Mouse (Mus musculus) cerebellum, adult 11-12 months (tissue): ENCODE measurements around the gene Dhx32.
A peak's percentile ranks its signal among the peaks of the same experiment; 100 is the strongest.

Experiments used
- DNase-seq: peaks from one replicate; pipeline ENCODE4 v3.0.0; 2022

Dhx32 gene

DNA sequence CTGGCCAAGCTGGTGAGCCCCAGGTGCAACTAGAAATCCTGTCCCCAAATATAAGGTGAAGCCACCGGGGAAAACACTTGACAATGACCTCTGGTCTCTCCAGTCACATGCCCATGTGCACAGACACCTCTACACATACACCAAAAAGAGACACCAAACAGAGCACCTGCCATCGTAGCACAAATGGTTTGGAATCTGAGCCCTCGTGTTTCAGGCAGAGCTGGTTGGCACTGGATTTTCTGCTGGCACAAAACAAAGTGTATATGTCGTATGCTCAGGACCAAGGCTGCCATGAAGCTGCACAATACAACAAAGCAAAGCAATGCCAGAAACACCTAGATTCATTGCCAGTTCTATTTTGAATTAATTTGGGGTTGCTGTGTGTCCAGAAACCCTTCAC, 14.5 kb downstream of the Dhx32 start:
- DNase-seq = peak; percentile 41

DNA sequence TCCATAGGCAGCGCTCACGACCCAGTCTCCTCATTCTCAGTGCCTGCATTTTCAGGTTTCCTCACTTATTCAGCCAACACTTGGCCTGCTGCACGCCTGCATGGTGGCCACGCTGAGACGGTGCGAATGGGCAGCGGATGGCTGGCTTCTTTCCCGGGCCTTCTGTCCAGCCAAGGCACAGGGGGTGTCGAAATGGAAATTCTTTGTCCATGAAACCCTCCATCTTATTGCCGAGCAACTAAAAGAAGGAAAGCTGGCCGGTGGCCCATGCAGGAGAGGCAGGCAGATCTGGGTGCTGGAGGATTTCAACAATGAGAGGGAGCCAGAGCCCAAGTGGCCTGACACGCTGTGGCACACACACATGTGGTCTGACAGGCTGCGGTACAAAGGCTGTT, 16.7 kb downstream of the Dhx32 start:
- DNase-seq = peak; percentile 92

DNA sequence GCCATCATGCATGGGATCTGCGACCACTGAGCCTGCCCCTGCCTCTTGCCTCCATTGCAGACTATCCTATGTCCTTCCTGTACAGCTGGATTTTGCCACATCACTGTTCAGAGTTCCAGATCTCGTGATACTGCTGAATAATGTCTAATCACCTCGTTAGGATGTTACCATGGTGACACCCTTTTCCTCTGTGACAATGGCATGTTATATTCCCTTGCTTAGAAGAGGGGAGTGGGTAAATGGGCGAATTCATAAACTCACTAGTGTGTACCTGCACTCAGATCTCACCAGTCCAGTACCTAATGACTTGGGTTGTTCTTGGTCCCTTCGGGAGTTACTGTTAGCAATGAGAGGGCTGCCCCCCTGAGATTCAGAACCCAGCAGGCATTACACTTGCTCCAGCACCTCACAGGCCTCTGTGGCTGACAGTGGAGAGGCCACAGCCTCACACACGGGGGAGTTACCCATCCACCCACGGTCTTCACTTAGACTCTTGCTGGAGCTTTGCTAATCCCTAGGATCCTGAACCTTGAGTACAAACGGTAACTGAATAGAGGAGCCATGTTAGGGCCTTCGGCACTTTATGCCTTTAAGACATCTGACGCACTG, 17.2 kb downstream of the Dhx32 start:
- DNase-seq = no peak

DNA sequence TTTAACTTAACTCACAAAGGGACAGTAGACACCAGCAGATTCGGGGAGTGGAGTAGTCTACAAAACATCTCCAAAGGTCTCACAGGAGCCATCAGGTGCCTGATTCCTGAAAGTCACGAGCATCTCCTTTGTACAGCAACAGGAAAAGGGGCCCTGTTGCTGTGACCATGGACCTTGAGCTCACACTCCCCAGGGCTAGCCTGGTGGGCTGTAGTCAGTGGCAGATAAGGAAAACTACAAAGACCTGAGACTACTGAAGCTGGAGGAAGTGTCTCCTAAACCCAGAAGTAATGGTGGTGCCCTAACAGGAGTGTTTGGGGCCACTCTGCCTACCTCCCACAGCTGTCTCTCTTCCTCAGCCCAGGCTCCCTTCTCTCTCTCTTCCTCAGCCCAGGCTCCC, 18.1 kb downstream of the Dhx32 start:
- DNase-seq = no peak

DNA sequence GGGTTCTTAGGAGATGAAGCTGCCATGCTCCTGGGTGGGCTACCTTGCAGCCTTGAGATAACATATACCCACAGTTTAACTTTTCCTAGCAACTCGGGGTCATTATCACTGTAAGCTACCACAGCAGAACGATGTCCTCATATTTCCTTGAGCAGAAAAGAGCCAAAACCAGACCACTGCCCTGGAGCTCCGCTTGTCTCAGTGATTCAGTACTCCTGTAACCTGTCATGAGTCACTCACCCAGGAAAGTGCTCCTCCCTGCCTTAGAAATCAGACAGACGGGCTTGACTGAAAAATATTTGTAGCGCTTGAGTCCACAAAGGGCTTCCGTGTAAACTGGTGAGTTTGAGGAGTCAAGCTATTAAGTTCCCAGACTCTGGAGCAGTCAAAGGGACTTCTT, 19.8 kb downstream of the Dhx32 start:
- DNase-seq = no peak

DNA sequence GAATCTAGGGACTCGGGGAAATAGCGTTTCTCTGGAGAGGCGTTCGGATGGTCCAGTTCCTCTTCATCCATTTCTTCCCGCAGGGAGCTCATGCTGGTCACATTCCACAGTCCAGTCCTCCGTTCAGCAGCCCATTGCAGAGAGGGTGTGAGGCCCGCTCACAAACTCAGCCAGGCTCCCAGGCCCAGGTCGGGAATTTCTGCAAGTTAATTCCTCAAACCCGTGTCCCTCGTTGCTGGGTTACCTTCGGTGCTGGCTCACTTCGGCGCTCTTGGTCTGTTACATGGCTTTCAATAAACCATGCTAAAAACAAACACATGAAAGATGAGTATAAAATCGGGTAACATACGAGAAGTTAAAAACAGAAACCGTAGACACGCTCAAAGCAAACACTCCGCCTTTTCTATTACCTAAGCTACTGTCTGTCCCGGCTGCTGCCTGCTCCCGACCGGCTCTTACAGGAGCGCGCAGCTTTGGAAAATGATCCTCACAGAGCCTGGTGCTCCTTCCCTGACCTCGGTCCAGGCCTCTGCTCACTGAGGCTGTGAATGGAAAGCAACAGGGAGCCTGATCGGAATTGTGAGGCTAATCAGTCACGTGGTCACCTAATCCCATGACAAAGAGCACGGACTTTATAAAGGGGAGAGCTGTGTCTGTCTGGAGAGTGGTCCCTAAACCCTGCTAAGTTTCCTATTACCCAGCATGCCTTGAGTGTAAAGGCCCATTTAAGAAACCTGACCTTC, 22.7 kb downstream of the Dhx32 start:
- no peak for DNase-seq

DNA sequence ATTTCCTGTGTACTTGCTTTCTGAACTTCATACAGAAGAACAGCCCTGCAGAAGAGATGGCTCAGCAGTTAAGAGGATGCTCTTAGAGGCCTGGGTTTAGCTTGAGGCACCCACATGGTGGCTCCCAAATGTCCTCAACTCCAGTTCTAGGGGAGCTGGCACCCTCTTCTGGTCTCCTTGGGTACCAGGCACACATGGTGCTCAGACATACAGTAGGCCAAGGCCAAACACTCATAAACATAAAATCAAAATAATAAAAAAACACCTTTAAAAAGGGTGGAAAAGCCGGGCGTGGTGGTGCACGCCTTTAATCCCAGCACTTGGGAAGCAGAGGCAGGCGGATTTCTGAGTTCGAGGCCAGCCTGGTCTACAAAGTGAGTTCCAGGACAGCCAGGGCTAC, 23.8 kb downstream of the Dhx32 start:
- no peak for DNase-seq

DNA sequence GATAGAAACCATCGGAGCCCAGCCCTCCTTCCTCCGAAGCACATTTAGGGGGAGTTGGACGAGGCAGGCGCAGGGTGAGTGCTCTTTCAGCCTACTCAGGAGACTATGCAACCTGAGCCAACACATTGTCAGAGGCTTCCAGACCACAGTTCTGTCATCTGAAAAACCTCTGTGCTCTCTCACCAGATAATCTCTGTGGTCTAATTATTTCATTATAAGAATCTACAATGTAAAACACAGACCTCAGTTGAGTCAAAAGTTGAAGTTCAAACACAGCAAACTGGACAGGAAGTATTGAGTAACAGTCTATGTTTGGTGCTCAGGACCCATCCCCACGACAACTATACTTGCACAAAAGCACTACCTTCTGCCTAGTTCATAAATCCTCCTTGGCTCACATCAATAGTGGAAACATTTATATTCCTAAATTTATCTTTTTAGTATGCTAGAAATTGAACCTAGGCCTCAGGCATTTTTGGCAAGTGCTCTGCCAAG, 24.5 kb downstream of the Dhx32 start:
- DNase-seq = no peak

DNA sequence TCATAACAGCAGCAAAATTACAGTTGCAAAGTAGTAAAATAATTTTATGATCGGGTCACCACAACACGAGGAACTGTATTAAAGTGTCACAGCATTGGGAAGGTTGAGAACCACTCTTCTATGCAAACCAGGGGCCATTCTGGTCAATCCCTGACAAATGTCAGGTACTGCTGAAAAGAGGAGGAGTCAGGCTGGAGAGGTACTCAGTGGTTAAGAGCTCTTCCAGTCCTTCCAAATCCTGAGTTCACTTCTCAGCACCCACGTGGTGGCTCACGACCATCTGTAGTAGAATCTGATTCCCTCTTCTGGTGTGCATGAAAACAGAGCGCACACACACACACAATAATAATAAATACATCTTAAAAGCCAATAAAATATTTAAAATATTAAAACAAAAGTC, 31.4 kb downstream of the Dhx32 start:
- DNase-seq = no peak

DNA sequence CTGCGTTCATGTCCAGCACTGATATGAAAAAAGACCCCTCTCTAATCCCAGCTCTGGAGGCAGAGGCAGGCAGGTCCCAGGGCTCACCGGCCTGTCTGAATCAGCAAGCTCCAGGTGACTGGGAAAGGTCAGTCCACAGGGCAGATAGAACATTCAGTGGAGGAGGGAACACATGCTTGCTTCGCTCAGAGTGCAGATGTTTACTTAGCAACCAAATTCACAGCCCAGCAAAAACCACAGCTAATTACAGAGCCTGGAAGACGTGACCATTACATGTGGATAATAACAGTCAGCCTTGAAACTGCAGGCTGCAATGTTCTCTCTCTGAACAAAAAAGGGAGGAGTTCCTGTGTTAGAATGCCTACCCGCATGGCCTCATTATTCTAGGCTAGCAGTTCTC, 31.9 kb downstream of the Dhx32 start:
- DNase-seq = no peak

DNA sequence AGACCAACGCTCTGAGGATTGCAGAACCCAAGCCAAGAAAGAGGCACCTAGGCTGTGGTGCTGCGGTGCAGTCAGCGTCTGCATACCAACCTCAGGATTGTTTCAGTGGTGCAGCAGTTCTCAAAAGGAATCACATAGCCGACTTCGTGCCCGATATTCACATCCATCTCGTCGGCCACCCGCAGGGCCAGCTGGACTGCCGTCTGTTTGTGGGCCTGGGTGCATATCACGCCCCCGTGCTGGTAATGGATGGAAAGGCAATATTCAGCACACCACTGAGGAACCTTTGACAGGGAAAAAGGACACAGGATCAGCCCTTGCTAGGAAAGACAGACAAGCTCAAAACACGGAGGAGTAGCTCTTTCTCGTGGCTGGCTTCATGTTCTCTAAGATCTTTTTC, 33.8 kb downstream of the Dhx32 start:
- no peak for DNase-seq

DNA sequence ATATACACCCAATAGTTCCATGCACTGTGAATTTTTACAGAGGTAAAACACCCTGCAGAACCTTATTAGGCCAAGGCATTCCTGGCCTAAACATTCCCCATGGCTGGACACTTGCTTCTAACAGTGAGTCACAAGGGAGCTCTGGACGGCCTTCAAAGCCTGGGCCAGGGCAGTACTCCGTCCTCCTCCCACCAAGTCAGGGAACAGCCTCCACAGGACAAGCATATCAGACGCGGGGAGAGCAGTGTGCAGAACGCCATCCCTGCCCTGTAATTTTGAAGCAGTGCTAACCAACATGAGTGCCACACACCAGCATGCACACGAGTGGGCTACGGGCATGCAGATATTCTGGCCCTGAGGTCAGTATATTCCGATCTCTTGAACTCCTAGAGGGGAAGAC, 35.2 kb downstream of the Dhx32 start:
- no peak for DNase-seq

DNA sequence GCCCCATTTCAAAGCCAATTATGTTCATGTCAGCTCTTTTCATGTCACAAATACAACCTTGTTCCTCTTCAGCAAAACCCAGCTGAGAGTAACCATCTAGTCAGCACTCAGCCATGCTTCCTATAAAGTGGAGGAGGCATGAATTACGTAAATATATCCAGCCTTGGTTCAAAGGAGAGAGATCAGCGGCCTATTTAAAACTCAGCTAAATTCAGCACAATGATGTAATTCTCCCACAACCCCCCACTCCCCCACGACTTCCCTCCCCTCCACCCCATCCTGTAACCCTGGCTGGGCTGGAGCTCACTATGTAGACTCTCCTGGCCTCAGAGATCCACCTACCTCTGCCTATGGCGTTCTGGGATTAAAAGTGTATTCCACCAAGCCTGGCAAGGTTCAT, 37.8 kb downstream of the Dhx32 start:
- no peak for DNase-seq

DNA sequence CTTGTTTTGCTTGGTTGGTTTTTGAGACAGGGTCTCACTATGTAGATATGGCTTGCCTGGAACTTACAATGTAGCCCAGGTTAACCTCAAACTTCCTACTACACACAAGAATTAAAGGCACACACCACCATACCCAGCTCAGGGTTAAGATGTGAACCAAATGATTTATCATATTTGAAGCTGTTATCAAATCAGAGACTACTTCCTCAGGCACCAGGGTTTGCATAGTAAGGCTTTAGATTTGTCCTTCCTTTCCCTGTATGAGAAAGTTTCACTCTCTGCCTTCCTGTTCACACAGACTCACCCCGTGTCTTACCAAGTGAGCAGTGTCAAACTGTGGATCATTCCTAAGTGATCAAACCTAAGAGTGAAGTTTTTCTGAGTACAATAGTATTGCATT, 38.3 kb downstream of the Dhx32 start:
- DNase-seq = no peak

DNA sequence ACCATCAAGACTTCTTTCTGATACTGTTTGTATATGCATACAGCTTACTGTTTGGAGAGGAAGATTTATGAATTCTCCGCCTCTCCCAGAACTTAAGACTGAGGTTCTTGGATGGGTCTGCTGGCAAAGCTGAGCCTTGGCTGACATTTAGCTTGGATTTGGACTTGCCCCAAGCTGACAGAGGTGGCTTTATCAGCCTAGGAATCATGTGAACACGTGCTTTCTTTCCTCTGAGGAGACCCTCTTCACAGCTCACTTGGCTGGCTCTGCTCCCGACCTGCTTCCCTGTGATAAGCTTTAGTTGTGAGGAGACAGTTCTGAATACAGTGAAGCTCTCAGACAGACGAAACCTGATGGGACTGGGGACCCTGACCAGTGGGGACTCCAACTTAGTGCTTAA, 38.9 kb downstream of the Dhx32 start:
- no peak for DNase-seq

DNA sequence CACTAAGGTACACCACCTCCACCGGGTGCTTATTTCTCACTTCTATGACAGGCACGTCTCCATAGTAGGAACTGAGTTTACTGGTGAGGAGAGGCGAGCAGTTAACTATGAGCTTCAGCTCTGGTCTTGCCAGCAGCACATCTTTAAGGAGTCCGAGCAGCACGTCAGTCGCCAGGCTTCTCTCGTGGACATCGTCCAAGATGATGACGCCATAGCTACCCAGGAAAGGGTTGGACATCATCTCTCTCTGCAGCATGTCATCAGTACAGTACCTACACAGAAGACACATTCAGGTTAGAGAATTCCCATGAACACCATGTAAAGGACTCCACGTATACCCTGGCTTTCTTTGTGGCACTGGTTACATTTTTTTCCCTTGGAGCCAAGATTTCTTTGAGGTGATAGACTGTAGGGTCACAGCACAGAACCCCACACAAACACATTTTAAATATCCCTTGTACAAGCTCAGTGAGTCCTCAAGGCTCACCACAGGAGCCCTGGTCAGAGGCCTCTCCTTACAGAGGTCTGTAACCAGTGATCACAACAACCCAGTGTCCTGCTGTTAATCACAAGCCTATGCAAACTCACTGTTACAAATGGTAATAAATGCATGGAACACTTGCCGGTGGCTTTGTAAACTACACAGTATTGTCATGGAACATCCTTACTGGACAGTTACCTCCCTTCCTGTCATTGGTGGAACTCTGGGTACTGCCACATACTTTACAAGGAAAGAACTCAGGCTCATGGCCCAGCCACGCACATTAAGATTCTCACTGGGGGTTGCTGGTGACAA, 39.8 kb downstream of the Dhx32 start:
- DNase-seq = no peak

DNA sequence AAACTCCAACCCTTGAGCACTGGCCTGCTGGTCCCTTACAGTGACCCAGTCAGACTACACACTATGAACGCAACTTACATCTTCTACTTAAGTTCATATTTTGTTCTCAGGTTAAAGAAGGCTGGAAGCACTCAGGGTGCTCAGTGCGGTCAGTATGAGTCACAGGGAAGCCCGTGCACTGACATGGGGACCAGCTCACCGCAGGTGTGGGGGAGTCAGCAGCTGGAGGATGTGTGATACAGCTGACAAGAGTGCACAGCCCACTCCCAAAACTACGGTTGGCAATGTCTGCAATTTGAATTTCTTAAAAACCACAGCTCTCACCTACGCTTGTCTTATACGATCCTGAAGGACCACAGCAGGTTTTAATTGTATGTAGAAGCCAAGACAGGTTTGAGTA, 42.0 kb downstream of the Dhx32 start:
- DNase-seq = no peak

DNA sequence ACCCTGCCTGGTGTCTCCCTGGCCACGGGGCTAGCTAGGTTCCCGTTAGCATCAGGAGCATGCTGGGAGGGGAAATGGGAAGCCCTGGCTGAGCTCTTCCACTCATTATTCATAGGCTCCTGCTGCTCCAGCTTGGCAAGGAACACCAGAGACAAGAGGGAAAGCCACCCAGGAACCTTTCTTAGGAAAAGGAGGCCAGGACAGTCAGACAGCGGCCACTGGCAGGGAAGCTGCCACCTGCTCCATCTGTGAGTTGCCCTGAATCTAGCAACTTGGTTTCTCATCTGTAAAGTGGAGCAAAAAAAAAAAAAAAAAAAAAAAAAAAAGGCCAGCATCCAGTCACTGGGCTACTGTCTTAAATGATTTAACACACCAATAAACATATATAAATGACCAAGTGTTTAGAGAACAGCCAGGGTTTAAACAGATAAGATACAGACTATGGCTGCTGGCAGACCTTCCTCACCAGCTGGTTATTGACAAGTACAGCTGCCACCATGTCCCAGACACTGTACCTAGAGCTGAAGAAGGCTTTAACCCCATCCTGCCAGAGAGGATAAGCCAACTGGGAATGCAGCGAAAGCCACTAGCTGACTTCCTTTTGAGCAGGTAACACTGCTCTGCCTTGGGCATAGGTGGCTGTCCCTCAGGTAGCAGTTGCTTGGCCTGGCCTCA, 50.4 kb downstream of the Dhx32 start:
- peak; percentile 82 for DNase-seq

DNA sequence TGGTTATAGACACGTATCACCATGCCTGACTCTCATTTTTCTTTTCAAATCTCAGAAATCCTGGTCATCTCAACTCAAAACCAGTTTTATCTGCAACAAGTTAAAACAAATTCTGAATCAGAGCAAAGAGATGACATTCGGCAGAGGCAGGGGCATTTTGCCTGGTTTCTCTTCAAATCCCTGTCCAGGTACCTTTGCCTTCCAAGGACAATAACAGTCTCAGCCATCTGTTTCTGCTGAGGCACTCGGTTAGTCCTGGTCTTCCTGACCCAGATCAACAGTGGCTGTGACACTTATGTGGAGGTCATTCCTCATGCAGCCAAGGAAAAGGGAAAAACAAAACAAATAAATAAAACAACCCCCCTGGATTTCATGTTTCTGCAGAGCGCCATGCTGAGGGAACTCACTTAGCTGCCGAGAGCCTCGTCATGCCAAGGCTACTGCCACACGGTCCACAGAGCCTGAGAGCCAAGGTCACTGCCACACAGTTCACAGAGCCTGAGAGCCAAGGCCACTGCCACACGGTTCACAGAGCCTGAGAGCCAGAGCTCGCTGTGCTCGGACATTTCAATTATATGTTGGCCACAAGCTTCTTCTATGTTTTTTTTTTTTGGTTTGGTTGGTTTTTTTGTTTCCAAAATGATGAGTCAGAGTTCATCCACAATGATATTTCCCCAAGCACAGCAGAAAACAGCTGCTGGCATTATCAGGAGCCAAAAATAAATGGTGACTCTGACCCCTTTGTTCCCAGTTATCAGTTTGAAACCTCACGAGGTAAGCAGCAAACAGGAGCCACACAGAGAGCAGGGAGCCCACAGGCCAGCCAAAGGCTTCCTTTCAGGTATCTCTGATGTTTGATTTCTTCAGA, 52.0 kb downstream of the Dhx32 start:
- DNase-seq = peak; percentile 34

DNA sequence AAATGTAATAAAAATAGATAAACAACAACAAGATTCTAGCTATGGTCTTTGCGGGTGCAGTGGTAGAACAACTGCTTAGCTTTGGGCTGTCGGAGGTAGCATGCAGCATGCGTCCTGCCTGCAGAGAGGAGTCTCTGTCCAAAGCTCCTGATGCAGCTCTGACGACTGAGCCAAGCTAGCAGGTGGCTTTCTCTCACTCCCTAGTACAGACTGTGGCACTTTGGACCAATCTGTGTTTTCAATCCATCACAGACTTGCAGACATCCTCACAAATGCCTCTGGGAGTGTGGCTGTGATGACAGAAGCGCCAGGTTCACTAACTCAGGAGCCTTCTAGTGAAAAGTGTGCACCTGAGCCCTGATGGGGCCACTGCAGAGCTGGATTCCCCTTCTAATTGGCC, 53.2 kb downstream of the Dhx32 start:
- DNase-seq = peak; percentile 28

DNA sequence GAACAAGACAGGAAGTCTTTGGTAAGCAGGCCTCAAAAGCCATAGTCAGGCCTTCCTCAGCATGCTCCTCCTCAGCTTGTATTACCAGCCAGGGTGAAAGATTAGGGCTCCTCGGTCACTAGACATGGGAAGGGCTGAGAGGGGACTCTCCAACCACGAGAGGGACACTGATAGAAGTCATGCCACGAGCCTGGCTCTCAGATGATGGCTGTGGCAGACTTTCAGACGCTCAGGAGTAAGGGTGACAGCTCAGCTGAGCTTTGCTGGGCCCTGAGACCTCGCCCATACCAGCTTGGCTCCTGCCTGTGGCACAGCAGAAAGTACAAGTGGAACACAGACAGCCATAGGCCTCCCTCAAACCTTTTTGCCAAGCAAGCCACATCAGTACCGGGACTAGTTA, 55.5 kb downstream of the Dhx32 start:
- no peak for DNase-seq

DNA sequence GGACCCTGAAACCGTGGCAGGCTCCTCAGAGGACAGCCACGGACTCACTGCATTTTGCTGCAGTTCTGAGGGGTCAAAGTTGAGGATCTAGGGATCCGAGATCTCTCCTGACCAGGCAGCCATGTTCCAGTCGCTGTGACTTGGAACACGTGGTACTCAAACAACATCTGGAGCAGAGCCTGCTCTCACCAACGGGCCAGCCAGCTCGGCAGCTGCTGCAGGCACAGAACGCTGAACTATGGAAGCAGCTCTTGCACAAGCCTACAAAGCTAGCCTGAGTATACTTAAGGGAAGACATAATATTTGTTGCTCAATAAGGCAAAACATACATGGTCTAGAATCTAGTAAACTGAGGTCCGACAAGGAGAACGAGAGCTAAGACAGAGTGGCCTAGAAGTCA, 57.0 kb downstream of the Dhx32 start:
- no peak for DNase-seq

DNA sequence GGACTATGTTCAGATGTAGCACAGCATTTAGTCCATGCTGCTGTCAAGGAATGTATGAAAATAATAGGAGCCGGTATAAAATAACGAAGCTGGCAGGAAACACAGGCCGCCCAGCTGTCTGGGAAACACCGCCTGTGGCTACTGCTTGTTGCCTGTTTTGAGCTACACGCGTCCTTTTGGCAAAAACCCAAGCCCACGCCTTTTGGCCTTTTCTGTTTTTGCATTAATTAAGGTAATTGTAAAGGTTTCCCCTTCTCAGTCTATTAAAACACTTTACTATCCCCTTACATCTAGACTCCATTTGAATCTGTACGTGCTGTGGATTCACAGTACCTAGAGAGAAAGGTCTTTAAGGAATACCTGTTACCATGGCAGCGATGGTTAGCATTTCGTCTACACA, 57.7 kb downstream of the Dhx32 start:
- DNase-seq = no peak
